Mouse (Mus musculus) bone marrow, adult 2 months (tissue): ENCODE measurements at regions not wholly inside any gene's neighbourhood (a gene's known extent, or its start where the extent isn't known, plus 50 kb on each side); places are given as distances from the start of the nearest gene placed in this dataset.
"Not testable (repeated sequence)": the region's sequence is repeated elsewhere in the genome, so short reads cannot be mapped to it uniquely, and the experiment has no call there.

Experiments used
- CTCF ChIP-seq: fragments of 200-500 bp; IDR thresholded peaks from 2 replicates; pipeline ENCODE4 v1.5.1; 2011; ENCODE audit warnings: low read length, control low read depth; ENCODE audit not compliant: control insufficient read depth, insufficient read depth
- POLR2A ChIP-seq: fragments of 200-500 bp; IDR thresholded peaks from 2 replicates; pipeline ENCODE4 v1.6.1; 2011; ENCODE audit warnings: low read depth, mild to moderate bottlenecking, control low read depth, low read length, borderline replicate concordance; ENCODE audit not compliant: control insufficient read depth

DNA sequence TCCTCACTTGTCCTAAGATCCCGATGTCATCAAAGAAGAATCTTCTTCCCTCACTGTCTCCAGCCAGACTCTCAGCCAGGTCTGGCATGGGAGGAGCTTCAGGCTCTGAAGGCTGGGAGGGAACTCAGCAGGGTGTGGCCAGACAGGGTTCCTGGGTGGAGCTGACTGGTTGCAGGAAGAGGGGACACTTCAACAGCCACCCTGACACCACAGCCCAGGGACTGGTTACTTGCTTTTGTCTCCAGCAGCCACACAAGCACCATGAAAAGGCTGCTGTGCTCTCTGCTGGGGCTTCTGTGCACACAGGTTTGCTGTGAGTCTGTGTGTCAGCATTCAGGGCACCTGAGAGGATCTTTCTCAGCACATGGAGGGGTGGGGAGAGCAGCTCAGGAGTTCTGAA lies 577.0 kb upstream of the Olfr1507 start:
- not testable (repeated sequence) for TF ChIP-seq CTCF, POLR2A
